Mouse (Mus musculus) stomach, embryonic 14.5 days (tissue): ENCODE measurements at regions not wholly inside any gene's neighbourhood (a gene's known extent, or its start where the extent isn't known, plus 50 kb on each side); places are given as distances from the start of the nearest gene placed in this dataset.

Experiments used
- ATAC-seq: fragments of 200-750 bp; cut with Nextera tagmentation; 2 replicates; pipeline ENCODE4 v1.8.0; 2017; ENCODE audit warnings: low read depth, moderate TSS enrichment; ENCODE audit not compliant: insufficient number of reproducible peaks, insufficient read depth, low FRiP score
- H3K27ac ChIP-seq: fragments of 300-500 bp; sonication (generic); 2 replicates; pipeline ENCODE4 v1.5.1; 2014; ENCODE audit warnings: mild to moderate bottlenecking, low read length, moderate library complexity, mixed read lengths
- H3K27me3 ChIP-seq: fragments of 300-500 bp; sonication (generic); 2 replicates; pipeline ENCODE4 v1.6.1; 2014; ENCODE audit warnings: low read length, control low read depth, mixed read lengths; ENCODE audit not compliant: control insufficient read depth, insufficient read depth
- H3K36me3 ChIP-seq: fragments of 300-500 bp; sonication (generic); 2 replicates; pipeline ENCODE4 v1.6.1; 2014; ENCODE audit warnings: mild to moderate bottlenecking, control low read depth, low read length, moderate library complexity, mixed read lengths; ENCODE audit not compliant: control insufficient read depth, insufficient read depth
- H3K4me1 ChIP-seq: fragments of 300-500 bp; sonication (generic); 2 replicates; pipeline ENCODE4 v1.6.1; 2014; ENCODE audit warnings: low read length, control low read depth, mixed read lengths; ENCODE audit not compliant: control insufficient read depth, insufficient read depth
- H3K4me2 ChIP-seq: fragments of 300-500 bp; sonication (generic); replicated peaks from 2 replicates; pipeline ENCODE4 v1.6.1; 2014; ENCODE audit warnings: low read depth, low read length, control low read depth
- H3K4me3 ChIP-seq: fragments of 300-500 bp; sonication (generic); 2 replicates; pipeline ENCODE4 v1.5.1; 2014; ENCODE audit warnings: low read depth, low read length, control low read depth
- H3K9ac ChIP-seq: fragments of 300-500 bp; sonication (generic); replicated peaks from 2 replicates; pipeline ENCODE4 v1.6.1; 2014; ENCODE audit warnings: low read depth, mild to moderate bottlenecking, control low read depth, low read length, moderate library complexity, mixed read lengths
- H3K9me3 ChIP-seq: fragments of 300-500 bp; sonication (generic); 2 replicates; pipeline ENCODE4 v1.6.1; 2016; ENCODE audit warnings: low read depth, low read length, control low read depth; ENCODE audit not compliant: control insufficient read depth
- WGBS: fragments of 180-500 bp; shearing (Covaris S2); extraction: QIAGEN DNeasy Blood & Tissue Kit; methylation state at CpG from one replicate; pipeline ENCODE4 v1.1.7; 2014; 5-methylcytosine and 5-hydroxymethylcytosine counted together

DNA sequence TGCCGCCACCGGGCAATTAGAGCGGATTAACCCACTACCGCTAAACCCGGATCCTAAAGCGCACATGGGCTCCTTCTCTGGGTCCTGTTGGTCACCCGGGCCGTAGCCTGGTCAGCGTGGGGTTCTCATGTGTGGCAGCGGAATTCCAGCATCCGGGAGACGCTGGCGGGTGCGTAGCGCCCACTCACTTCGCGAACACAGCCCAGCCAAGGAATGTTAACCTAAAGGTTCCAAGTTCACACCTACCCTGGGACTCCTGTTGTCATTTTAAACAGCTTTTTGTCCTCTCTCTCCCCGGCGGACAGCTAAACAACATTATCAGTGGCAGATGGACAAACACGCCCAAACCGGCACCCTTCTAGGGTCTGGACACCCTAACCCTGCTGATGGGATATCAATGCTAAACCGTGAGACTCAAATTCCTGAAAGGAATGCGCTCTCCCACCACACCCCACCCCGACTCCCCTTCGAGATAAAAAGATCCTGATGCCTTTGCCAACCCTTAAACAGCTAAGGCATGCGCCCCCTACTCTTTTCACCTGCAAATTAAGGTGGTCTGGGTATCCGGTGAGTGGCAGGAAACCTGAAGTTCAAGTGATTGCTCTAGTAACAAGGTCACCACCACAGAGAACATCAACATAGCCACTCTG, 49.8 kb upstream of the Fcgr1 start:
- Histone ChIP-seq H3K4me1 (no peaks in the 10 kb centered on the region), H3K4me3 (no peak overlapping the region), H3K36me3 (no peaks in the 10 kb centered on the region), H3K9ac (no peak overlapping the region), H3K4me2 (no peak overlapping the region), H3K27ac (no peak overlapping the region), H3K9me3 (no peaks in the 10 kb centered on the region), H3K27me3 (peaks cover 24% of the 10 kb centered on the region)
- WGBS: 2% methylated on average over 27 of the region's 27 CpGs
- no peak for ATAC-seq
